Mouse (Mus musculus) heart, embryonic 15.5 days (tissue): ENCODE data around the gene Spag16. TPM values are rescaled to one million over a fixed set of nuclear protein-coding genes. Genes with fewer than 3 reads are reported as not detected.

Source experiments
- ATAC-seq: fragments of 200-750 bp; cut with Nextera tagmentation; replicated peaks from 2 replicates; pipeline ENCODE4 v1.8.0; 2017; ENCODE audit warnings: low read depth, moderate TSS enrichment; ENCODE audit not compliant: insufficient number of reproducible peaks, insufficient read depth, low FRiP score
- H3K27ac ChIP-seq: fragments of 300-500 bp; sonication (generic); 2 replicates; pipeline ENCODE4 v1.5.1; 2015; ENCODE audit warnings: mild to moderate bottlenecking, inconsistent platforms
- H3K27me3 ChIP-seq: fragments of 300-500 bp; sonication (generic); 2 replicates; pipeline ENCODE4 v1.6.1; 2015; ENCODE audit warnings: inconsistent platforms
- H3K36me3 ChIP-seq: fragments of 300-500 bp; sonication (generic); 2 replicates; pipeline ENCODE4 v1.6.1; 2015; ENCODE audit warnings: mild to moderate bottlenecking, inconsistent platforms
- H3K4me1 ChIP-seq: fragments of 300-500 bp; sonication (generic); replicated peaks from 2 replicates; pipeline ENCODE4 v1.6.1; 2015; ENCODE audit warnings: inconsistent platforms
- H3K4me2 ChIP-seq: fragments of 300-500 bp; sonication (generic); 2 replicates; pipeline ENCODE4 v1.6.1; 2015; ENCODE audit warnings: inconsistent platforms, mild to moderate bottlenecking, moderate library complexity
- H3K4me3 ChIP-seq: fragments of 300-500 bp; sonication (generic); 2 replicates; pipeline ENCODE4 v1.5.1; 2015; ENCODE audit warnings: mild to moderate bottlenecking, inconsistent platforms
- H3K9ac ChIP-seq: fragments of 300-500 bp; sonication (generic); 2 replicates; pipeline ENCODE4 v1.6.1; 2015; ENCODE audit warnings: mild to moderate bottlenecking, inconsistent platforms
- H3K9me3 ChIP-seq: fragments of 300-500 bp; sonication (generic); replicated peaks from 2 replicates; pipeline ENCODE4 v1.6.1; 2016; ENCODE audit warnings: inconsistent platforms
- WGBS: fragments of 180-500 bp; shearing (Covaris S2); methylation state at CpG from one replicate; pipeline ENCODE4 v1.1.7; 2015; ENCODE audit warnings: mixed read lengths; 5-methylcytosine and 5-hydroxymethylcytosine counted together
- polyA plus RNA-seq: library from polyadenylated mRNA; unstranded; fragments of >200 nt; fragmentation: Nextera tagmentation; extraction: Ambion mirVana; gene quantifications from 2 replicates; pipeline ENCODE4 v1.2.1, GENCODE M21; 2015

Gene Spag16
- polyA plus RNA-seq, 1 experiment from 2014 or later, result 0.25 TPM

DNA sequence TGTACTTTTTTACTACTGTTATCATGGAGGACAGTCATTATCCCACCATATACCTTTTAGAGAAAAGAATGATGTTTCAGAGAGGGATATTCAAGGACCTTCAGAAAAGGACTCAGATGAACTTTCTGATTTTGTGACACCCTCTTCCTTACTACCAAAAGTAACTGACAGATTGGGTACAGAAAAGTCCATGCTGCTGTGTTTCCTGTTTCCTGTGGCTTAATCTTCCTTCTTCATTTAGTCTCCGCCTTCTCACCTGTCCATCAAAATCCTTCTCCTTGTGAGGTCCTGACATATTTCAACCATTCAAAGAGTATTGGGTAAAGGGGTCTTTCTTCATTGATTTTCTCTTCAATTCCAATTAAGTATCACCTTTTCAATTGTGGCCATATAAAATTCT lies 456.6 kb downstream of the Spag16 start:
- Histone ChIP-seq H3K36me3 (no peaks in the 10 kb centered on the region), H3K27me3 (no peaks in the 10 kb centered on the region), H3K4me3 (no peak overlapping the region), H3K27ac (no peak overlapping the region), H3K9ac (no peak overlapping the region), H3K4me2 (no peak overlapping the region), H3K9me3 (no peaks in the 10 kb centered on the region), H3K4me1 (no peaks in the 10 kb centered on the region)
- no peak for ATAC-seq
- 87% methylated on average over 1 of the region's 1 CpGs for WGBS

DNA sequence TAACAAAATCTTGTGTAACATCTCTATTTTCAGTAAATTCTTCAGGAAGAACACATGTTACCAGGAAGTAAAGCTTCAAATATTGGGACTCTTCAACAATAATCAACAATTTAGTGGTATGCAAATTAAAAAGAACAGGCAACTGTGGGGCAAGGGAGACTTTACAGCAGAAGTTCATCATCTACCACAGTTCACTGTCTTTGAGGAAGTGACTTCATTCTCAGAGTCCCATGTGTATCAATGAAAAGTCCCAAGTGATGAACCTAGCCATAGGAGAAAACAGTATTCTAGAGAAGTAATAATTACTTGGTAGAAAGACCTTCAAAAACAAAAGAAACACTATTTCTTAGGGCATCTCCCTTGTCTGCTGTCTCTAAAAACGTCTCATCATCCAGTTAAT lies 457.4 kb downstream of the Spag16 start:
- Histone ChIP-seq H3K27me3 (no peaks in the 10 kb centered on the region), H3K4me2 (no peak overlapping the region), H3K4me3 (no peak overlapping the region), H3K36me3 (no peaks in the 10 kb centered on the region), H3K9me3 (no peaks in the 10 kb centered on the region), H3K27ac (no peak overlapping the region), H3K4me1 (no peaks in the 10 kb centered on the region), H3K9ac (no peak overlapping the region)
- WGBS, result 36% methylated on average over 1 of the region's 1 CpGs
- ATAC-seq, result no peak

DNA sequence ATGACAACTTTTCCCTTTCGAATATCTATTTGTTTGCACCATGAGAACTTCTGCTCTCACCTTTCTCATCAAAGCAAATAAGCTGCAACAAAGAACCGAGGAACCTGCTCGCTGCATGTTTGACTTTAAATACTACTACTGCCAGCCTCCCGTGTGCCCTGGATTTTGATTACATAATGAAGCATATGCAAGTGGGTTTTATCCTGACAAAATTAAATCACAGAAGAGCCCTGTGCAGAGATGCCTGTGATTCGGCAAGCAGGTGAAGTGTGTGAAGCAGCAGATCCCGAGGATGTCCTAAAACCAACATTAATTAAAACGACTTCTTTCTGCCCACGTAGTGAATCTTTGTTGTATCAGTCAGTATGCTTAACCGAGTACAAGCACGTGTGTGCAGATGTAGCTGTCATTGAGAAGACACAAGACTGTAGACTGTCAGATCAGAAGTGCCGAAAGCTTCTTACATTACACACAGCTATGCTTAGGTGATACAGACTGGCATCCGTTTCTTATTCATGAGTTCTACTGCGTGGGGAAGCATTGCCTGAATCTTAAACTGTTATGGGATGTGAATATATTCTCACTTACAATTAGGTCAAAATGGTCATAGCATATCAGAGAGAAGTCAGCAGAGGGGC lies 489.5 kb downstream of the Spag16 start:
- ATAC-seq, result no peak
- 71% methylated on average over 13 of the region's 13 CpGs for WGBS
- no peak overlapping the region for H3K9ac ChIP-seq

DNA sequence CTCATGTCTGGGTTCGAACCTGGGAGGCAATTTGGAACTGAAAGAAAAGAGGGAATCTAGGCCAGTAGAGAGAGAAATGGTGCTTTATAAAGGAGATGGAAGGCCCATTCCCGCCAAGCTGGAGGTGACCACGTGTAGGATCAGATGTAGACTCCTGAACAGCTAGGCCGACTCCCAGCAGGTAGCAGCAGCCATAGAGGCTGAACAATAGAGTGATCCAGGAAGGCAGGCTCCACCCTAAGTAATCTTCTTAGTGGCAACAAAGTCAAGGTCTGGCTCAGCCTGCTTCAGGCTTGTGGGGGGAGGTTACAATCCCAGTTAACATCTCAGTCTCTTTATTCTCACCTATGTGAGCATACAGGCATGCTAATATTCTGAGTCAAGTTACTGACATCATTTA lies 494.2 kb downstream of the Spag16 start:
- Histone ChIP-seq H3K27me3 (no peaks in the 10 kb centered on the region), H3K9ac (no peak overlapping the region)
- 68% methylated on average over 4 of the region's 4 CpGs for WGBS

More for the DNA sequence above, 489.5 kb downstream of the Spag16 start:
- no peak overlapping the region for H3K27ac ChIP-seq
- H3K27me3 ChIP-seq, result no peaks in the 10 kb centered on the region
- no peaks in the 10 kb centered on the region for H3K4me1 ChIP-seq
- no peak overlapping the region for H3K4me2 ChIP-seq
- H3K36me3 ChIP-seq, result no peaks in the 10 kb centered on the region
- H3K4me3 ChIP-seq, result no peak overlapping the region
- H3K9me3 ChIP-seq, result no peaks in the 10 kb centered on the region

DNA sequence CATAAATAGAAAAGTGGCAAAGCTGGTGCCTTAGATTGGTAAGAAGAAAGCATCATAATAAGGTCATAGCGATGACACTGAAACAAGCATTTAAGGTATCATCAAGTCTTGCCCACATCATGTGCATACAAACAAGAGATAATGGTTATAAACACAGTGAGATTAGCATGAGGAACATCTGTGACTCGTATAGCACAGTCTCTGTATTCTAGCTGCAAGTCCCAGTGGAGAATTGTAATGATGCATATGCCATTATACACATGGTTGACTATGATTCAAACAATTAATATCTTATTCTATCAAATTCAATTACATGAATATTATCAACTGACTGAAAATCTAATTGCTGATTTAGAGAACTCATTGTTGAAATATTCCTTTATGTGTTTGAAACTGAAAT lies 519.4 kb downstream of the Spag16 start:
- no peak for ATAC-seq
- H3K9me3 ChIP-seq, result no peaks in the 10 kb centered on the region
- H3K4me1 ChIP-seq, result no peaks in the 10 kb centered on the region
- no peak overlapping the region for H3K27ac ChIP-seq
- no peak overlapping the region for H3K4me2 ChIP-seq
- no peak overlapping the region for H3K9ac ChIP-seq
- 65% methylated on average over 2 of the region's 2 CpGs for WGBS
- H3K27me3 ChIP-seq, result no peaks in the 10 kb centered on the region
- no peak overlapping the region for H3K4me3 ChIP-seq
- H3K36me3 ChIP-seq, result no peaks in the 10 kb centered on the region

More for the DNA sequence above, 494.2 kb downstream of the Spag16 start:
- H3K9me3 ChIP-seq, result no peaks in the 10 kb centered on the region
- no peak overlapping the region for H3K4me2 ChIP-seq
- no peak overlapping the region for H3K27ac ChIP-seq
- ATAC-seq, result no peak
- H3K36me3 ChIP-seq, result no peaks in the 10 kb centered on the region
- H3K4me3 ChIP-seq, result no peak overlapping the region
- H3K4me1 ChIP-seq, result no peaks in the 10 kb centered on the region

DNA sequence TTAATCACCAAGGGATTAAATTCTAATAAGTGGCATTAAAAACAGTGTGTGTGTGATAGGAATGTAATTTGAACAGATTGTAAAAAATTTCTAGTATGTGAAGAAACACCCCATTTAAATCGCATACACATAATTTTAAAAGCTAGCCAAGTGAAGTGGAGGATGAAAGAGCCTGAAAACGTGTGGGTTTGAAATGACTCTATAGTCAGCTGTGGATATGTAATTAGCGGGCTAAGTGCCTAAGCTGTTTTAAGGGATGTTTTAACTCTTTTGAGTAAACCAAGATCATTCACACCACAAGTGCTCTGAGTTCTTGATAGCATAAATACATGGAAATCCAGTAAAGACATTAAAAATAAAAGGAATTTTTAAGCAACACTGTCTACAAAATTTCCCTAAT lies 524.6 kb downstream of the Spag16 start:
- Histone ChIP-seq H3K9ac (no peak overlapping the region), H3K4me2 (no peak overlapping the region), H3K36me3 (no peaks in the 10 kb centered on the region), H3K4me3 (no peak overlapping the region), H3K9me3 (no peaks in the 10 kb centered on the region), H3K27me3 (no peaks in the 10 kb centered on the region), H3K4me1 (no peaks in the 10 kb centered on the region), H3K27ac (no peak overlapping the region)
- ATAC-seq, result no peak
- WGBS, result 75% methylated on average over 3 of the region's 3 CpGs

DNA sequence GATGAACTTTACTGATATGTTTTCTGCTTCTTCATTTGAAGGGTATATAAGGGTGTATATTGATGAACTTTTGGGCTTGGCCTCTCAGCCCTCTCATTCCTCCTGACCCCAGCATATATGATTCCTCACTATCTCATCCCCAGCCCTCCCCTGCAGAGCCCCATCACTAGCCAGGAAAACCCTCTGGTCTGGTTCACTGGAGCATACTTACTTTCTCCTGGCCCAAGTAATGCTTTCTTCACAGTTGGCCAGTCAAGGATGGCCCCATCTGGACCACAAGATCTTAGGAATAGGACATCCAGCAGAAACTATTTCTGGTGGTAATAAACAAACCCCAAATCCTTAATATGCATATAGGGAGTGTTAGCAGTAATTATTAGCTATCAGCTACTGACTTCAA lies 527.2 kb downstream of the Spag16 start:
- no peak overlapping the region for H3K4me2 ChIP-seq
- no peaks in the 10 kb centered on the region for H3K4me1 ChIP-seq
- no peak for ATAC-seq
- no peak overlapping the region for H3K27ac ChIP-seq
- no peak overlapping the region for H3K4me3 ChIP-seq
- no peak overlapping the region for H3K9ac ChIP-seq
- H3K9me3 ChIP-seq, result no peaks in the 10 kb centered on the region
- H3K27me3 ChIP-seq, result no peaks in the 10 kb centered on the region
- H3K36me3 ChIP-seq, result no peaks in the 10 kb centered on the region

DNA sequence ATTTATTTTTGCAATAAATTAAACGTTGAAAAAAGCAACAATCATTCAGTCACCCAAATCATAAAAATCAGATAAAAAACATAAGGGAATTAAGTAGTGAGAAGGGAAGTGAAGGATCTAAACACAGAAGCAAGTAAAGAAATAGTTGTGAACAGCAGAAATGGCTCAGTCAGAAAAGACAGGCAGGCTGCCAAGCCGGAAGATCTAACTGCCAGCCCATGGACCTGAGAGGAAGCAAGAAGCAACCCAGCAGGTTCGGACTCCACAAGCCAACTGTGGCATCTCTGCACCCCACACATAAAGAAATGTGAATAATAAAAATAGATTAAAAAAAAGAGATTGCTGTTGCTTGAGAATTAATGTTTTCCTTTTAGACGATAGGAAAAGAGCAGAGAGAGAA lies 545.0 kb downstream of the Spag16 start:
- no peaks in the 10 kb centered on the region for H3K9me3 ChIP-seq
- no peak overlapping the region for H3K4me2 ChIP-seq
- no peaks in the 10 kb centered on the region for H3K4me1 ChIP-seq
- no peak overlapping the region for H3K4me3 ChIP-seq
- no peaks in the 10 kb centered on the region for H3K36me3 ChIP-seq
- no peak for ATAC-seq
- 60% methylated on average over 4 of the region's 4 CpGs for WGBS
- H3K9ac ChIP-seq, result no peak overlapping the region
- no peak overlapping the region for H3K27ac ChIP-seq
- H3K27me3 ChIP-seq, result no peaks in the 10 kb centered on the region

DNA sequence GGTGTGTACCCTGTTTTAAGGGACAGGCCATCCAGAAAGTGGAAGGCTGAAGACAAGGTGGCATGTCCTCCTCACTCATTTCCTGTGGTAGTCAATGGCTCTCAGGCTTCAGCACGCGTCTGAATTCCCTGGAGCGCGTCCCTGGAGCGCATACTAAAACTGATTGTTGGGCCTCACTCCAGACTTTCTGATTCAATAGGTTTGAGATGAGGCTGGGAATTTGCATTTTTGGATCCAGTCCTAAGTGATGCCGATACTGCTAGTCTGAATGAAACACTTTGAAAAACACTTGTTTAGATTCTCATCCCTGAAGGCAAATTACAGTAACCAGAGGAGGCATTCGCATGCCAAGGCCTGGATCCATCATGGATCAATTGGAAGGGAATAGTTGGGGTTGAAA lies 553.3 kb downstream of the Spag16 start:
- no peak overlapping the region for H3K4me2 ChIP-seq
- no peaks in the 10 kb centered on the region for H3K9me3 ChIP-seq
- no peak overlapping the region for H3K4me3 ChIP-seq
- H3K27me3 ChIP-seq, result no peaks in the 10 kb centered on the region
- H3K36me3 ChIP-seq, result no peaks in the 10 kb centered on the region
- no peak for ATAC-seq
- no peak overlapping the region for H3K27ac ChIP-seq
- no peaks in the 10 kb centered on the region for H3K4me1 ChIP-seq
- H3K9ac ChIP-seq, result no peak overlapping the region
- WGBS, result 78% methylated on average over 7 of the region's 7 CpGs

DNA sequence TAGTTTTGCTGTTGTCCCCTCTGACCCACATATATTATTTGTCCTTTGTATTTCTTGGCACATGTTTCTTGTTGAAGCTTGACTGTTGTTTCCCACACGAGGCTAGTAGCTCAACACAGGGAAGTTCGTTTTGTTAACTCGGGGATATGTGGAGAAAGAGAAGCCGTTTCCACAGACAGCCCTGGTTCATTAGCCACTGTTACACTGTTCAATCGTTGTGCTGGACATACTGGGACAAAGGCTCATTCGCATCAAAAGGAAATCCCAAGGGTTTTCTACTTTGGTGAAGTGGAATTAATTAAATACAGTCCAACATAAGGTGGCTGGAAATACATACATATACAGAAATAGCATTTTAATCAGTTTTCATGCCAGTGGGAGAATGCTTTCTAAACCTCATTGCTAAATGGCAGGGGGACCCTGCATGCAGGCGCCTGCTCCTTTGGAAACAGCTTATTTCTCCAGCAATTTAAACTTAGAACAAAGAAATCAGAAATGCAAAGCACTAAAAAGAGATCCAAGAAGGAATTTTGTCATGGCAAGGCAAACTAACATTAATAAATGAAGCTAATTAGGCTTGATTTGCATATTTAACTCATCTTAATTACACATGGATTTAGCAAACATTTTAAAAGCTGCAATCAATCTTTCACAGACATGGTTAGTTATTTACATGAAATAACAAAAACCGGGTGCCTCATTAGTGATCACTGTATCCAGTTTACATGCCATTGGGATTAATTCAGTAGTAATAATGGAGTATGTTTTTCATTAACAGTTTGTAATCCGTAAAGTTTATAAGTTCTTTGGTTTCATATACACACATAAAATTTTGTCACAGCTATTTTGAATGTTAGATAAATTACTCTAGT lies 615.7 kb downstream of the Spag16 start:
- no peak for ATAC-seq
- no peak overlapping the region for H3K9ac ChIP-seq
- no peaks in the 10 kb centered on the region for H3K27me3 ChIP-seq
- WGBS, result 67% methylated on average over 9 of the region's 9 CpGs
- no peaks in the 10 kb centered on the region for H3K36me3 ChIP-seq
- no peaks in the 10 kb centered on the region for H3K9me3 ChIP-seq
- no peak overlapping the region for H3K4me3 ChIP-seq
- H3K27ac ChIP-seq, result no peak overlapping the region
- no peak overlapping the region for H3K4me2 ChIP-seq
- H3K4me1 ChIP-seq, result no peaks in the 10 kb centered on the region

DNA sequence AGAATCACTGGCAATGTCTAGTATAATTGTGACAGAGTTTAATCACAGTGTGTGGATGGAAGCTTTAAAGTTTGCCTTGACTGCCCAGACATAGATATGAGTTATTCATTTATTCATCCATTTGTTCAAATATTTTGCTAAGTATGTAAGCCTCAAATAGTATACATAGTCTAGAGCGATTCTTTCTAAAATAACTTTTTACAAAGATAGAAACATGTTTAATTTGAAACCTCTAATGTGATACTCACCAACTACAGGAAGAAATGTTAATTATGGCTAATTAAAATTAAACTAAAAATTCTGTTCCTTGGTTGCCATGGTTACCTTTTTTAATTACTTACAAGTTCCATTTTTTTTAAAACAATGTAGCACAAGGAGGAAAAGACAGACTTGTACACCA lies 653.1 kb downstream of the Spag16 start:
- no peaks in the 10 kb centered on the region for H3K27me3 ChIP-seq
- H3K36me3 ChIP-seq, result no peaks in the 10 kb centered on the region
- 79% methylated on average over 1 of the region's 1 CpGs for WGBS
- no peak overlapping the region for H3K4me3 ChIP-seq
- no peak overlapping the region for H3K27ac ChIP-seq
- H3K4me2 ChIP-seq, result no peak overlapping the region
- H3K4me1 ChIP-seq, result no peaks in the 10 kb centered on the region
- ATAC-seq, result no peak
- H3K9ac ChIP-seq, result no peak overlapping the region
- no peaks in the 10 kb centered on the region for H3K9me3 ChIP-seq

DNA sequence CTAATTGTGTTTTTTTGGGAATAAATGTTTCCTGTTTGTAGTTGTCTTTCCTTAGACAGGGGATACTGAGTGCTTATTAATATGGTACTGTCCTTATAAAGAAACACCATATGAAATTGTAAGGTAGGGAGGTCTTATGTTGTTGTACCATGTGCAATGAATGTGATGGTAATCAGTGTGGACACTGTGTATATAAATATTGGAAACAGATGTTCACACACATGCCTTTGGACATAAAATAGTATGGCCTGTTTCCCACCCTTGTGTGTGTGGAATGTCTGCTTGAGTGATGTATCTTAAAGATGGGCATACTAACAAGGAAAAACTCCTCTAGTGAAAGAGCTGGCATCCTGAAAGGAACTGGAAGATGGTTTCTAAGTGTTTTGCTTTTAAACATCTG lies 692.1 kb downstream of the Spag16 start:
- no peak overlapping the region for H3K4me3 ChIP-seq
- H3K36me3 ChIP-seq, result no peaks in the 10 kb centered on the region
- no peak overlapping the region for H3K27ac ChIP-seq
- no peaks in the 10 kb centered on the region for H3K4me1 ChIP-seq
- no peak overlapping the region for H3K9ac ChIP-seq
- no peaks in the 10 kb centered on the region for H3K9me3 ChIP-seq
- ATAC-seq, result no peak
- no peak overlapping the region for H3K4me2 ChIP-seq
- H3K27me3 ChIP-seq, result no peaks in the 10 kb centered on the region
